Mouse (Mus musculus) CH12.LX (cell line): ENCODE results near the gene Ppp4r4. TPM values are rescaled to one million over a fixed set of nuclear protein-coding genes. Genes with fewer than 3 reads are reported as not detected.

ENCODE experiments used
- DNase-seq: peaks from one replicate; pipeline ENCODE4 v3.0.0-alpha.2; 2013; ENCODE audit errors: extremely low read depth
- H3K27ac ChIP-seq: 2 replicates; pipeline ENCODE4 v1.5.1; 2012; ENCODE audit warnings: low read depth, mild to moderate bottlenecking, control low read depth, moderate library complexity; ENCODE audit not compliant: insufficient read depth
- H3K27me3 ChIP-seq: replicated peaks from 2 replicates; pipeline ENCODE3; 2012; ENCODE audit warnings: inconsistent platforms
- H3K36me3 ChIP-seq, 2 experiments: replicated peaks in 1 of 2; 2 replicates each; pipeline versions ENCODE3 to v1.6.1; 2012; ENCODE audit warnings: inconsistent platforms in 1 of 2, low read length in 1 of 2, mild to moderate bottlenecking in 1 of 2, mixed read lengths in 1 of 2, moderate library complexity in 1 of 2; ENCODE audit not compliant: control insufficient read depth in 1 of 2, insufficient read depth in 1 of 2
- H3K4me1 ChIP-seq, 2 experiments: 2 replicates each; pipeline ENCODE4 v1.6.1; 2012; ENCODE audit warnings: inconsistent platforms in 1 of 2, moderate library complexity in 1 of 2; ENCODE audit not compliant: insufficient read depth in 2 of 2, control insufficient read depth in 1 of 2
- H3K4me2 ChIP-seq: 2 replicates; pipeline ENCODE4 v1.6.1; 2012; ENCODE audit warnings: low read depth, mild to moderate bottlenecking, control low read depth; ENCODE audit not compliant: poor library complexity, insufficient read depth, severe bottlenecking
- H3K4me3 ChIP-seq, 3 experiments: fragments of 150-350 bp in 1 of 3; sonication (generic) in 1 of 3; replicated peaks in 1 of 3; 2 replicates each; pipeline versions ENCODE3 to v1.5.1; 2011 to 2012; ENCODE audit warnings: low read depth in 2 of 3, low read length in 2 of 3, mild to moderate bottlenecking in 2 of 3, moderate library complexity in 2 of 3, control low read depth in 1 of 3, improper control_type of control experiment in 1 of 3, inconsistent platforms in 1 of 3, mixed read lengths in 1 of 3; ENCODE audit not compliant: poor library complexity in 1 of 3
- H3K79me2 ChIP-seq: replicated peaks from 2 replicates; pipeline ENCODE4 v1.6.1; 2012; ENCODE audit warnings: mild to moderate bottlenecking, moderate library complexity; ENCODE audit not compliant: control insufficient read depth, poor library complexity, insufficient read depth, severe bottlenecking; ENCODE audit errors: extremely low read depth
- H3K9ac ChIP-seq: 2 replicates; pipeline ENCODE4 v1.6.1; 2012; ENCODE audit warnings: low read depth, mild to moderate bottlenecking, control low read depth, moderate library complexity; ENCODE audit not compliant: insufficient read depth
- H3K9me3 ChIP-seq: replicated peaks from 2 replicates; pipeline ENCODE3; 2012; ENCODE audit warnings: low read length, inconsistent platforms, mixed read lengths
- CTCF ChIP-seq, 2 experiments: IDR thresholded peaks in 1 of 2; conservative IDR thresholded peaks in 1 of 2; 2 replicates each; pipeline ENCODE4 v1.5.1; 2011 to 2012; ENCODE audit warnings: low read depth in 2 of 2, low read length in 2 of 2, improper control_type of control experiment in 1 of 2, inconsistent platforms in 1 of 2, mild to moderate bottlenecking in 1 of 2, moderate library complexity in 1 of 2
- E2F4 ChIP-seq: IDR thresholded peaks from 2 replicates; pipeline ENCODE4 v1.6.1; 2011; ENCODE audit warnings: low read depth, low read length, improper control_type of control experiment; ENCODE audit not compliant: insufficient replicate concordance
- ELF1 ChIP-seq: IDR thresholded peaks from 2 replicates; pipeline ENCODE4 v1.6.1; 2014; ENCODE audit warnings: low read depth, mild to moderate bottlenecking, inconsistent platforms, low read length, improper control_type of control experiment
- EP300 ChIP-seq: IDR thresholded peaks from 2 replicates; pipeline ENCODE4 v1.6.1; 2011; ENCODE audit warnings: low read length, improper control_type of control experiment
- GABPA ChIP-seq: IDR thresholded peaks from 2 replicates; pipeline ENCODE4 v1.6.1; 2012; ENCODE audit warnings: low read depth, low read length, improper control_type of control experiment, inconsistent platforms; ENCODE audit not compliant: insufficient replicate concordance
- HCFC1 ChIP-seq: IDR thresholded peaks from 2 replicates; pipeline ENCODE4 v1.6.1; 2012; ENCODE audit warnings: low read depth, mild to moderate bottlenecking, inconsistent platforms, low read length, improper control_type of control experiment
- JUN ChIP-seq: IDR thresholded peaks from 2 replicates; pipeline ENCODE4 v1.6.1; 2011; ENCODE audit warnings: low read depth, mild to moderate bottlenecking, low read length, improper control_type of control experiment, moderate library complexity; ENCODE audit not compliant: insufficient read depth
- MEF2A ChIP-seq: IDR thresholded peaks from 2 replicates; pipeline ENCODE4 v1.6.1; 2014; ENCODE audit warnings: low read depth, mild to moderate bottlenecking, inconsistent platforms, low read length, improper control_type of control experiment, borderline replicate concordance
- MYC ChIP-seq: IDR thresholded peaks from 2 replicates; pipeline ENCODE4 v1.6.1; 2011; ENCODE audit warnings: low read depth, mild to moderate bottlenecking, improper control_type of control experiment, low read length
- NELFE ChIP-seq: IDR thresholded peaks from 2 replicates; pipeline ENCODE4 v1.6.1; 2011; ENCODE audit warnings: low read depth, low read length, improper control_type of control experiment
- PAX5 ChIP-seq: IDR thresholded peaks from 2 replicates; pipeline ENCODE4 v1.6.1; 2012; ENCODE audit warnings: low read length, inconsistent platforms, mixed read lengths
- POLR2AphosphoS2 ChIP-seq: IDR thresholded peaks from 2 replicates; pipeline ENCODE4 v1.6.1; 2011; ENCODE audit warnings: low read depth, low read length, improper control_type of control experiment
- TBP ChIP-seq: conservative IDR thresholded peaks from 2 replicates; pipeline ENCODE4 v1.6.1; 2011; ENCODE audit warnings: low read depth, low read length, improper control_type of control experiment
- TCF12 ChIP-seq: IDR thresholded peaks from 2 replicates; pipeline ENCODE4 v1.6.1; 2014; ENCODE audit warnings: low read depth, mild to moderate bottlenecking, inconsistent platforms, low read length, improper control_type of control experiment
- USF2 ChIP-seq: conservative IDR thresholded peaks from 2 replicates; pipeline ENCODE4 v1.6.1; 2011; ENCODE audit warnings: low read depth, low read length, improper control_type of control experiment
- ZNF384 ChIP-seq: IDR thresholded peaks from 2 replicates; pipeline ENCODE4 v1.6.1; 2012; ENCODE audit warnings: low read depth, low read length, improper control_type of control experiment, inconsistent platforms
- dilution Hi-C: fragments of 300-500 bp; cut with MboI; formaldehyde crosslinking; loops from 2 replicates; pipeline ENCODE4 v1.14.3; 2020; ENCODE audit warnings: low sequenced_read_pairs; ENCODE audit not compliant: extremely low pct_unique_long_range_greater_than_20kb, extremely low pct_ligation_motif_present
- in situ Hi-C: fragments of 300-500 bp; cut with MboI; formaldehyde crosslinking; loops from 3 replicates; pipeline ENCODE4 v1.14.3; 2019; ENCODE audit warnings: low sequenced_read_pairs, low pct_ligation_motif_present, low pct_unique_long_range_greater_than_20kb, mixed read lengths
- polyA plus RNA-seq: library from polyadenylated mRNA; unstranded; fragments of >175 nt; gene quantifications from 2 replicates; pipeline ENCODE4 v1.2.1, GENCODE M21; 2012; ENCODE audit warnings: low read depth; ENCODE audit not compliant: insufficient read length
- total RNA-seq, 2 experiments: library from RNA; depleted of rRNA; stranded (reverse); fragments of 300-350 nt in 1 of 2; fragments of >200 nt in 1 of 2; gene quantifications; 2 replicates each; pipeline ENCODE4 v1.2.3; 2012 to 2014

Ppp4r4 gene
- total and polyA plus RNA-seq, 3 experiments, result 0.38 to 1.7 (median 0.68) TPM

DNA sequence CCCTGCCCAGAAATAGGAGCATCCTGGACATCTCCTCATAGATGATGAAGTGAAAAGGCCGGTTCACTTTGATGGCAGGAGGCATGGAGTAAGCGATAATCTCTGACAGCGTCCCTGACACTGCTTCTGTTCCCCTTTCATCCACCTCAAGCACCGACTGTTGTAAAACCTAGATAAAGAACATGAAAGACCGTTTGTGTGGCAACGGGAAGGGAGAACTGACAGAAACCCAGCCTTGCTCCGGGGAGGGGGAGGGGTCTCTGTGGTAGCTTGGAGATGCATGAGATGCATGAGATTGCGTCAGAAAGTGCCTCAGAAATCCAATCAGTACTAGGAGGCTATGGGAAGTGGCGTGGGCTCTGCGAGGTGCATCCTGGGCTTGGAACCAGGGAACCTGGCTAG lies 84.8 kb downstream of the Ppp4r4 start:
- dilution Hi-C loops, result no loop called here
- no peak for DNase-seq
- Histone ChIP-seq H3K36me3 (no peaks in the 10 kb centered on the region), H3K4me2 (no peak overlapping the region), H3K27ac (no peak overlapping the region), H3K4me1 (no peaks in the 10 kb centered on the region), H3K4me3 (no peak overlapping the region)
- TF ChIP-seq PAX5, result no peak
- no peak for TF ChIP-seq TCF12
- TF ChIP-seq USF2, result no peak
- TF ChIP-seq E2F4, result no peak
- TF ChIP-seq CTCF (conservative IDR thresholded peaks at IDR 0.05 in 1 of 2, IDR thresholded peaks at IDR 0.05 in 1 of 2; ENCODE audit: low read depth in 2 of 2, low read length in 2 of 2), result no peak
- no peak for TF ChIP-seq ELF1
- TF ChIP-seq NELFE, result no peak
- TF ChIP-seq GABPA, result no peak
- TF ChIP-seq MEF2A, result no peak
- TF ChIP-seq EP300, result no peak
- TF ChIP-seq, all 38 proteins: peak for 0
- in situ Hi-C loops, result no loop called here
- no peaks in the 10 kb centered on the region for H3K79me2 ChIP-seq
- no peak overlapping the region for H3K9ac ChIP-seq
- no peaks in the 10 kb centered on the region for H3K27me3 ChIP-seq
- H3K9me3 ChIP-seq, result no peaks in the 10 kb centered on the region

DNA sequence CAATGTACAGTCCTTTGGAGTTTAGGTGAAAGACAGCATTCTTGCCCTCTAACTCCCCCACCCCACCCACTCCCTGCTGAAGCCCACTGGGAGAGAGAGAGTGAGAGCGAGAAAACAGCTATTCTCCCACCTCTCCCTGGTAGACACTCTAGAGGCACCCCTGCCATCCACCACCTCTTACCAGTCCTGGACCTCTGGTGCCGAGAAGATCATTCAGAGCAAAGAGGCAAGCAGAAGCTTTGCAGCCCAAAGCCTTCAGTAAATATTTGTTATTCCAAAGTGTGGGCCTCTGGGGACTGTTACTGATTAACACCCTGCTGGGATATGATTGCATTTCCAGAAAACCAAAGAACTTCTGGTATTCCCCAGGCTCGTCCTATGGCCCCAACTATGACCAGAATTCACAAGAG lies 99.1 kb downstream of the Ppp4r4 start, which contains the start of gene Serpina10:
Gene Serpina10, minus strand, starts transcription at position 242 of the 410 bp plus-strand sequence.
- no peak for DNase-seq
- dilution Hi-C loops, result no loop called here

GRCm38 (mm10) chr12:103634430-103634829 lies 102.3 kb downstream of the Ppp4r4 start:
- Histone ChIP-seq H3K9ac (no peak overlapping the region), H3K4me3 (no peak overlapping the region), H3K9me3 (no peaks in the 10 kb centered on the region), H3K36me3 (no peaks in the 10 kb centered on the region), H3K79me2 (no peaks in the 10 kb centered on the region), H3K4me2 (no peak overlapping the region), H3K27ac (no peak overlapping the region), H3K4me1 (no peaks in the 10 kb centered on the region), H3K27me3 (peaks cover 48% of the 10 kb centered on the region)
- no peak for DNase-seq
- TF ChIP-seq HCFC1 (no peak), TBP (no peak), MYC (no peak), ELF1 (no peak), EP300 (no peak), ZNF384 (no peak)
- in situ Hi-C loops (loop anchor here (25.0 kb wide), 1 partner anchor 122 kb away; no protein-coding TSS in a partner anchor), dilution Hi-C loops (no loop called here)

More for the DNA sequence above, 99.1 kb downstream of the Ppp4r4 start, which contains the start of gene Serpina10:
- no peak within 1 kb of the TSS for H3K27ac ChIP-seq
- TF ChIP-seq POLR2AphosphoS2, result no peak
- TF ChIP-seq TCF12, result no peak
- no peak for TF ChIP-seq JUN
- no peak for TF ChIP-seq CTCF (conservative IDR thresholded peaks at IDR 0.05 in 1 of 2, IDR thresholded peaks at IDR 0.05 in 1 of 2; ENCODE audit: low read depth in 2 of 2, low read length in 2 of 2)
- TF ChIP-seq, all 38 proteins: peak for 0
- Histone ChIP-seq H3K36me3 (no peaks in the 10 kb centered on the region), H3K9me3 (no peaks in the 10 kb centered on the region), H3K27me3 (peaks cover 71% of the 10 kb centered on the region), H3K4me3 (no peak within 1 kb of the TSS), H3K9ac (no peak within 1 kb of the TSS), H3K79me2 (no peaks in the 10 kb centered on the region), H3K4me1 (no peaks in the 10 kb centered on the region), H3K4me2 (no peak within 1 kb of the TSS)
- in situ Hi-C loops, result loop anchor here (25.0 kb wide), 1 partner anchor 119 kb away; no protein-coding TSS in a partner anchor
